Mouse (Mus musculus): ENCODE results near the gene Nr2c2ap. TPM values are rescaled to one million over a fixed set of nuclear protein-coding genes. Genes with fewer than 3 reads are reported as not detected.

Nr2c2ap gene
- polyA plus RNA-seq, 1 experiment from 2014 or later: 17.4 TPM

GRCm38 (mm10) chr8:70122863-70123262 lies 8.3 kb upstream of the Nr2c2ap start:
- Histone ChIP-seq H3K27me3 (peaks cover 79% of the 10 kb centered on the region), H3K9ac (no peak overlapping the region), H3K36me3 (replicated peaks) (no peaks in the 10 kb centered on the region), H3K9me3 (replicated peaks) (no peaks in the 10 kb centered on the region), H3K27ac (replicated peaks) (no peak overlapping the region), H3K4me3 (replicated peaks) (no peak overlapping the region), H3K4me2 (no peak overlapping the region), H3K4me1 (replicated peaks) (no peaks in the 10 kb centered on the region)
- ATAC-seq (ENCODE audit: insufficient read depth): no peak
- WGBS (ENCODE audit: insufficient replicate concordance): 47% methylated on average over 2 of the region's 2 CpGs

GRCm38 (mm10) chr8:70124992-70125391 lies 6.1 kb upstream of the Nr2c2ap start:
- peaks cover 9% of the 10 kb centered on the region for H3K4me1 ChIP-seq (replicated peaks)
- peaks cover 57% of the 10 kb centered on the region for H3K27me3 ChIP-seq
- H3K4me3 ChIP-seq (replicated peaks): no peak overlapping the region
- no peak overlapping the region for H3K4me2 ChIP-seq
- WGBS (ENCODE audit: insufficient replicate concordance): 51% methylated on average over 8 of the region's 8 CpGs
- H3K9ac ChIP-seq: no peak overlapping the region
- no peaks in the 10 kb centered on the region for H3K36me3 ChIP-seq (replicated peaks)
- H3K27ac ChIP-seq (replicated peaks): no peak overlapping the region
- ATAC-seq (ENCODE audit: insufficient read depth): no peak
- no peaks in the 10 kb centered on the region for H3K9me3 ChIP-seq (replicated peaks)

- peaks cover 35% of the 10 kb centered on the region for H3K4me1 ChIP-seq (replicated peaks)
- H3K36me3 ChIP-seq (replicated peaks): peaks cover 11% of the 10 kb centered on the region
- H3K9ac ChIP-seq: no peak overlapping the region
- H3K4me2 ChIP-seq: no peak overlapping the region
- H3K27me3 ChIP-seq: peaks cover 26% of the 10 kb centered on the region
- ATAC-seq (ENCODE audit: insufficient read depth): no peak
- H3K27ac ChIP-seq (replicated peaks): no peak overlapping the region
- no peak overlapping the region for H3K4me3 ChIP-seq (replicated peaks)
- 62% methylated on average over 3 of the region's 3 CpGs for WGBS (ENCODE audit: insufficient replicate concordance)
- H3K9me3 ChIP-seq (replicated peaks): no peaks in the 10 kb centered on the region
Observed at GRCm38 (mm10) chr8:70128435-70128834, 2.7 kb upstream of the Nr2c2ap start.

DNA sequence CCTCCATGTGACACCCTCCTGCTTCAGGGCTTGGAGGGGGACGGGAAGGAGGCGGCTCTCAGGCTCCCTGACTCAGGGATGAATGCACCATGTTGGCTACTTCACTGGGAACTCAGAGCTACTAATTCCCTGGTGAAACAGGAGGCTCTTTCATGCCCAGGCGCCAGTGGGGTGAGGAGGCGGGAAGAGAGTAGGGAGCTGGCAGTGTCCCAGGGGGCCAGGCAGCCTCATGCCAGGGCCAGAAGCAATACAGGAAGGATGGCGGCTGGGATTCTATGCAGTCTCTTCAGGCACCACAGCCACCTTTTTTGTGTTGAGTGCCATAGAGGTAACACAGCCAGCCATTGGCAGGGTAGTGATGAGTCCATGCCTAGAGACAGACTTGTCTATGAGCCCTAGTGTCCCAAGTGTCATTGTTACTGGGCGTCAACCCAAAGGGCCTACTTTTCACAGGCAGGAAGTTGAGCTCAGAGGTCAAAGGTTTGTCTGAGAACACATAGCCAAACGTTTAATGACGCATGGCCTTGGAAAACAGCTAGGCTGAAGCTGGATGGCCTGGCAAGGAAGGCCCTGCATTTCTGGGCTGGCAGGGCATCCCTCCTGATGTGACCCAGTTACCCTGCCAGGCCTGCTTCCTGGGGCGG lies 1.7 kb upstream of the Nr2c2ap start:
- H3K27ac ChIP-seq (replicated peaks): no peak overlapping the region
- 62% methylated on average over 9 of the region's 9 CpGs for WGBS (ENCODE audit: insufficient replicate concordance)
- H3K4me3 ChIP-seq (replicated peaks): no peak overlapping the region
- H3K4me2 ChIP-seq: no peak overlapping the region
- H3K4me1 ChIP-seq (replicated peaks): peaks cover 43% of the 10 kb centered on the region
- H3K27me3 ChIP-seq: peaks cover 16% of the 10 kb centered on the region
- H3K9me3 ChIP-seq (replicated peaks): no peaks in the 10 kb centered on the region
- H3K9ac ChIP-seq: no peak overlapping the region
- H3K36me3 ChIP-seq (replicated peaks): peaks cover 21% of the 10 kb centered on the region
- ATAC-seq (ENCODE audit: insufficient read depth): no peak

DNA sequence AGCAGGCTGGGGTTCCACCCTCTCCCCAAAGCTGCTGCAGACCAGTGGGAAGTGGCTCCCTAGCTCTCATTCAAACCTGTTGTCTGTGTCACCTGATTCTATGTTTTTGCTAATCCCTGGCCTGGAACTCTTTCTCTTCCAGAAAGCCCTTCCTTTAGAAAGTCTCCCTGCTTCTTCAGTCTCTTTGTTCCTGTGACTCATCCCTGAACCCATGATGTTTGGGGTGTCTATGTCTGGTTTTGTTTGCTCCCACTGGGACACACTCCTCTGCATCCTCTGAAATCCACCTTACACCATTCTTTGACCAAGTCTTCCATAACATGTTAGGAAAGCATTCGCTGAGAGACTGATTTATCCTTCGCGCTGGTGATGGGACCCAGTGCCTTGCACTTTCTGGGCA lies 1.1 kb upstream of the Nr2c2ap start:
- H3K4me3 ChIP-seq (replicated peaks): no peak overlapping the region
- WGBS (ENCODE audit: insufficient replicate concordance): 77% methylated on average over 3 of the region's 3 CpGs
- peaks cover 11% of the 10 kb centered on the region for H3K27me3 ChIP-seq
- peaks cover 27% of the 10 kb centered on the region for H3K36me3 ChIP-seq (replicated peaks)
- H3K9me3 ChIP-seq (replicated peaks): no peaks in the 10 kb centered on the region
- no peak overlapping the region for H3K9ac ChIP-seq
- ATAC-seq (ENCODE audit: insufficient read depth): no peak
- no peak overlapping the region for H3K4me2 ChIP-seq
- H3K27ac ChIP-seq (replicated peaks): no peak overlapping the region
- peaks cover 43% of the 10 kb centered on the region for H3K4me1 ChIP-seq (replicated peaks)

GRCm38 (mm10) chr8:70134086-70134485 lies 3.0 kb downstream of the Nr2c2ap start:
- Histone ChIP-seq H3K27ac (replicated peaks) (no peak overlapping the region), H3K4me3 (replicated peaks) (no peak overlapping the region), H3K4me2 (no peak overlapping the region), H3K4me1 (replicated peaks) (peaks cover 55% of the 10 kb centered on the region), H3K9me3 (replicated peaks) (no peaks in the 10 kb centered on the region), H3K9ac (no peak overlapping the region), H3K27me3 (no peaks in the 10 kb centered on the region), H3K36me3 (replicated peaks) (peaks cover 45% of the 10 kb centered on the region)
- ATAC-seq (ENCODE audit: insufficient read depth): no peak
- WGBS (ENCODE audit: insufficient replicate concordance): 78% methylated on average over 5 of the region's 5 CpGs

DNA sequence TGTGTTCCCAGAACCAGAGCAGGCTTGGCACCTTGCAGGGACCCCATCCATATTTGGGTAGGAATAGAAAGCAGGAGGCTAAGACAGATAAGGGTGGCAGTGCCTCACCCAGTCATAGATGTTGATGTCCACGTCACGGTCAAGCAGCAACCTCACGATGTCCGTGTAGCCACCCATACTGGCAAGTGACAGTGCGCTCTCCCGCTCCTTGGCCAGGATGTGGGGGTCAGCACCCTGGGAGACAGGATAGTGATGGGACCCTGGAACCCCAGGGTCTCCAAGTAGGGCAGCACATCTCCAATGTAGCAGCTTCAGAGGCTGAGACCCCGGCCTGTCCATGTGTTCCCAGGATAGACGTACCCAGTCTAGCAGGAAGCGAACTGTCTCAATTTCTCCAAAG lies 3.8 kb downstream of the Nr2c2ap start:
- Histone ChIP-seq H3K4me3 (replicated peaks) (no peak overlapping the region), H3K27me3 (no peaks in the 10 kb centered on the region), H3K27ac (replicated peaks) (no peak overlapping the region), H3K4me1 (replicated peaks) (peaks cover 47% of the 10 kb centered on the region), H3K36me3 (replicated peaks) (peaks cover 45% of the 10 kb centered on the region), H3K4me2 (no peak overlapping the region), H3K9ac (no peak overlapping the region), H3K9me3 (replicated peaks) (no peaks in the 10 kb centered on the region)
- 69% methylated on average over 9 of the region's 9 CpGs for WGBS (ENCODE audit: insufficient replicate concordance)
- ATAC-seq (ENCODE audit: insufficient read depth): no peak

GRCm38 (mm10) chr8:70136591-70136990 lies 5.5 kb downstream of the Nr2c2ap start:
- H3K36me3 ChIP-seq (replicated peaks): peaks cover 45% of the 10 kb centered on the region
- H3K27ac ChIP-seq (replicated peaks): no peak overlapping the region
- H3K4me1 ChIP-seq (replicated peaks): peaks cover 50% of the 10 kb centered on the region
- H3K4me3 ChIP-seq (replicated peaks): no peak overlapping the region
- H3K9ac ChIP-seq: no peak overlapping the region
- 73% methylated on average over 4 of the region's 4 CpGs for WGBS (ENCODE audit: insufficient replicate concordance)
- no peaks in the 10 kb centered on the region for H3K9me3 ChIP-seq (replicated peaks)
- no peak for ATAC-seq (ENCODE audit: insufficient read depth)
- no peaks in the 10 kb centered on the region for H3K27me3 ChIP-seq
- H3K4me2 ChIP-seq: no peak overlapping the region

GRCm38 (mm10) chr8:70137890-70138289 lies 6.8 kb downstream of the Nr2c2ap start:
- no peaks in the 10 kb centered on the region for H3K27me3 ChIP-seq
- ATAC-seq (ENCODE audit: insufficient read depth): no peak
- peak overlapping the region; percentile 67; the same call in 1 of the 2 replicates for H3K9ac ChIP-seq
- H3K27ac ChIP-seq (replicated peaks): no peak overlapping the region
- peak overlapping the region; percentile 80 for H3K4me2 ChIP-seq
- H3K36me3 ChIP-seq (replicated peaks): peaks cover 51% of the 10 kb centered on the region
- H3K4me1 ChIP-seq (replicated peaks): peaks cover 38% of the 10 kb centered on the region
- peak overlapping the region; percentile 77 for H3K4me3 ChIP-seq (replicated peaks)
- whole genome bisulfite sequencing (ENCODE audit: insufficient replicate concordance): 71% methylated on average over 4 of the region's 4 CpGs
- H3K9me3 ChIP-seq (replicated peaks): no peaks in the 10 kb centered on the region

- under 1% methylated on average over 46 of the region's 46 CpGs for WGBS (ENCODE audit: insufficient replicate concordance)
- H3K4me1 ChIP-seq (replicated peaks): peaks cover 26% of the 10 kb centered on the region
- peak within 1 kb of the TSS; percentile 73 for H3K9ac ChIP-seq
- H3K36me3 ChIP-seq (replicated peaks): peaks cover 47% of the 10 kb centered on the region
- H3K27me3 ChIP-seq: no peaks in the 10 kb centered on the region
- H3K4me3 ChIP-seq (replicated peaks): peak within 1 kb of the TSS; percentile 77
- H3K4me2 ChIP-seq: peak within 1 kb of the TSS; percentile 80
- ATAC-seq (ENCODE audit: insufficient read depth): peak; percentile 95
- no peaks in the 10 kb centered on the region for H3K9me3 ChIP-seq (replicated peaks)
- peak within 1 kb of the TSS; percentile 93 for H3K27ac ChIP-seq (replicated peaks)
Observed at GRCm38 (mm10) chr8:70139026-70139857, 8.1 kb downstream of the Nr2c2ap start, which contains the start of the genes Rfxank, Borcs8 and Mef2b. TSS of gene Rfxank (minus strand) at chr8:70139154. TSS of gene Borcs8 (plus strand) at chr8:70139499. TSS of gene Mef2b (plus strand) at chr8:70139711.

- Histone ChIP-seq H3K4me3 (replicated peaks) (peak overlapping the region; percentile 77), H3K27ac (replicated peaks) (peak overlapping the region; percentile 93), H3K4me2 (peak overlapping the region; percentile 80), H3K9ac (peak overlapping the region; percentile 73), H3K4me1 (replicated peaks) (peaks cover 25% of the 10 kb centered on the region), H3K9me3 (replicated peaks) (no peaks in the 10 kb centered on the region), H3K36me3 (replicated peaks) (peaks cover 47% of the 10 kb centered on the region), H3K27me3 (no peaks in the 10 kb centered on the region)
- WGBS (ENCODE audit: insufficient replicate concordance): 6% methylated on average over 9 of the region's 9 CpGs
- no peak for ATAC-seq (ENCODE audit: insufficient read depth)
Observed at GRCm38 (mm10) chr8:70139981-70140380, 8.8 kb downstream of the Nr2c2ap start.
